Mouse (Mus musculus): ENCODE measurements at regions not wholly inside any gene's neighbourhood (a gene's known extent, or its start where the extent isn't known, plus 50 kb on each side); places are given as distances from the start of the nearest gene placed in this dataset.

- Histone ChIP-seq H3K4me2 (ENCODE audit: low read depth, low read length) (no peak overlapping the region), H3K27me3 (ENCODE audit: control insufficient read depth, insufficient read depth, low read length) (no peaks in the 10 kb centered on the region), H3K4me3 (ENCODE audit: low read length) (no peak overlapping the region), H3K9me3 (replicated peaks; ENCODE audit: control insufficient read depth, low read length) (no peaks in the 10 kb centered on the region), H3K9ac (ENCODE audit: low read length) (no peak overlapping the region), H3K4me1 (ENCODE audit: control insufficient read depth, insufficient read depth, low read length) (peaks cover 1% of the 10 kb centered on the region; the same call in 1 of the 2 replicates), H3K27ac (ENCODE audit: low read length) (no peak overlapping the region), H3K36me3 (ENCODE audit: control insufficient read depth, insufficient read depth) (no peaks in the 10 kb centered on the region)
- no peak for ATAC-seq (replicated peaks; ENCODE audit: extremely low read depth, insufficient read depth, low FRiP score)
- 59% methylated on average over 4 of the region's 4 CpGs for WGBS
These were observed 113.1 kb downstream of the Cartpt start for GRCm38 (mm10) chr13:99787760-99788159.

- ATAC-seq (replicated peaks; ENCODE audit: extremely low read depth, insufficient read depth, low FRiP score) = no peak
- no peak overlapping the region for H3K4me3 ChIP-seq (ENCODE audit: low read length)
These were observed 115.5 kb downstream of the Cartpt start for GRCm38 (mm10) chr13:99785427-99785826.

GRCm38 (mm10) chr13:99784314-99784713, 116.6 kb downstream of the Cartpt start:
- WGBS = 65% methylated on average over 2 of the region's 2 CpGs
- Histone ChIP-seq H3K9me3 (replicated peaks; ENCODE audit: control insufficient read depth, low read length) (no peaks in the 10 kb centered on the region), H3K4me1 (ENCODE audit: control insufficient read depth, insufficient read depth, low read length) (0 out of 2 replicates have a peak, but pooled peaks cover 7% of the 10 kb centered on the region), H3K27me3 (ENCODE audit: control insufficient read depth, insufficient read depth, low read length) (no peaks in the 10 kb centered on the region), H3K4me2 (ENCODE audit: low read depth, low read length) (no peak overlapping the region), H3K4me3 (ENCODE audit: low read length) (no peak overlapping the region), H3K9ac (ENCODE audit: low read length) (no peak overlapping the region), H3K36me3 (ENCODE audit: control insufficient read depth, insufficient read depth) (no peaks in the 10 kb centered on the region), H3K27ac (ENCODE audit: low read length) (no peak overlapping the region)
- ATAC-seq (replicated peaks; ENCODE audit: extremely low read depth, insufficient read depth, low FRiP score) = no peak

More at GRCm38 (mm10) chr13:99785427-99785826, 115.5 kb downstream of the Cartpt start:
- 81% methylated on average over 4 of the region's 4 CpGs for WGBS
- Histone ChIP-seq H3K9me3 (replicated peaks; ENCODE audit: control insufficient read depth, low read length) (no peaks in the 10 kb centered on the region), H3K9ac (ENCODE audit: low read length) (no peak overlapping the region), H3K4me2 (ENCODE audit: low read depth, low read length) (no peak overlapping the region), H3K27ac (ENCODE audit: low read length) (no peak overlapping the region), H3K27me3 (ENCODE audit: control insufficient read depth, insufficient read depth, low read length) (no peaks in the 10 kb centered on the region), H3K4me1 (ENCODE audit: control insufficient read depth, insufficient read depth, low read length) (0 out of 2 replicates have a peak, but pooled peaks cover 7% of the 10 kb centered on the region), H3K36me3 (ENCODE audit: control insufficient read depth, insufficient read depth) (no peaks in the 10 kb centered on the region)

GRCm38 (mm10) chr13:99782883-99783721, 117.8 kb downstream of the Cartpt start:
- Histone ChIP-seq H3K27me3 (ENCODE audit: control insufficient read depth, insufficient read depth, low read length) (no peaks in the 10 kb centered on the region), H3K27ac (ENCODE audit: low read length) (no peak overlapping the region)

GRCm38 (mm10) chr13:99781616-99782015, 119.3 kb downstream of the Cartpt start:
- Histone ChIP-seq H3K4me2 (ENCODE audit: low read depth, low read length) (no peak overlapping the region), H3K9ac (ENCODE audit: low read length) (no peak overlapping the region), H3K36me3 (ENCODE audit: control insufficient read depth, insufficient read depth) (no peaks in the 10 kb centered on the region), H3K4me3 (ENCODE audit: low read length) (no peak overlapping the region), H3K4me1 (ENCODE audit: control insufficient read depth, insufficient read depth, low read length) (peaks cover 13% of the 10 kb centered on the region), H3K9me3 (replicated peaks; ENCODE audit: control insufficient read depth, low read length) (no peaks in the 10 kb centered on the region), H3K27me3 (ENCODE audit: control insufficient read depth, insufficient read depth, low read length) (no peaks in the 10 kb centered on the region), H3K27ac (ENCODE audit: low read length) (no peak overlapping the region)
- 62% methylated on average over 4 of the region's 4 CpGs for WGBS
- ATAC-seq (replicated peaks; ENCODE audit: extremely low read depth, insufficient read depth, low FRiP score) = no peak

More at GRCm38 (mm10) chr13:99782883-99783721, 117.8 kb downstream of the Cartpt start:
- 66% methylated on average over 15 of the region's 15 CpGs for WGBS
- Histone ChIP-seq H3K9ac (ENCODE audit: low read length) (no peak overlapping the region), H3K36me3 (ENCODE audit: control insufficient read depth, insufficient read depth) (no peaks in the 10 kb centered on the region), H3K4me1 (ENCODE audit: control insufficient read depth, insufficient read depth, low read length) (peaks cover 7% of the 10 kb centered on the region; the same call in 1 of the 2 replicates), H3K4me3 (ENCODE audit: low read length) (no peak overlapping the region), H3K4me2 (ENCODE audit: low read depth, low read length) (no peak overlapping the region), H3K9me3 (replicated peaks; ENCODE audit: control insufficient read depth, low read length) (no peaks in the 10 kb centered on the region)
- no peak for ATAC-seq (replicated peaks; ENCODE audit: extremely low read depth, insufficient read depth, low FRiP score)

- peaks cover 13% of the 10 kb centered on the region for H3K4me1 ChIP-seq (ENCODE audit: control insufficient read depth, insufficient read depth, low read length)
- no peaks in the 10 kb centered on the region for H3K9me3 ChIP-seq (replicated peaks; ENCODE audit: control insufficient read depth, low read length)
- no peaks in the 10 kb centered on the region for H3K36me3 ChIP-seq (ENCODE audit: control insufficient read depth, insufficient read depth)
- no peak for ATAC-seq (replicated peaks; ENCODE audit: extremely low read depth, insufficient read depth, low FRiP score)
- no peaks in the 10 kb centered on the region for H3K27me3 ChIP-seq (ENCODE audit: control insufficient read depth, insufficient read depth, low read length)
- H3K27ac ChIP-seq (ENCODE audit: low read length) = no peak overlapping the region
- 32% methylated on average over 16 of the region's 16 CpGs for WGBS
- H3K4me3 ChIP-seq (ENCODE audit: low read length) = no peak overlapping the region
- no peak overlapping the region for H3K4me2 ChIP-seq (ENCODE audit: low read depth, low read length)
- H3K9ac ChIP-seq (ENCODE audit: low read length) = no peak overlapping the region
These were observed 120.0 kb downstream of the Cartpt start for GRCm38 (mm10) chr13:99780751-99781460.

GRCm38 (mm10) chr13:99778747-99779146, 122.1 kb downstream of the Cartpt start:
- Histone ChIP-seq H3K9me3 (replicated peaks; ENCODE audit: control insufficient read depth, low read length) (no peaks in the 10 kb centered on the region), H3K36me3 (ENCODE audit: control insufficient read depth, insufficient read depth) (no peaks in the 10 kb centered on the region), H3K27ac (ENCODE audit: low read length) (no peak overlapping the region), H3K4me1 (ENCODE audit: control insufficient read depth, insufficient read depth, low read length) (peaks cover 13% of the 10 kb centered on the region), H3K27me3 (ENCODE audit: control insufficient read depth, insufficient read depth, low read length) (no peaks in the 10 kb centered on the region), H3K9ac (ENCODE audit: low read length) (no peak overlapping the region), H3K4me3 (ENCODE audit: low read length) (no peak overlapping the region), H3K4me2 (ENCODE audit: low read depth, low read length) (no peak overlapping the region)
- ATAC-seq (replicated peaks; ENCODE audit: extremely low read depth, insufficient read depth, low FRiP score) = no peak
- WGBS = 51% methylated on average over 2 of the region's 2 CpGs

- no peak overlapping the region for H3K9ac ChIP-seq (ENCODE audit: low read length)
- 28% methylated on average over 9 of the region's 9 CpGs for WGBS
These were observed 123.2 kb downstream of the Cartpt start for GRCm38 (mm10) chr13:99777736-99778135.

GRCm38 (mm10) chr13:99765965-99766364, 134.9 kb downstream of the Cartpt start:
- peak; percentile 57 for ATAC-seq (replicated peaks; ENCODE audit: extremely low read depth, insufficient read depth, low FRiP score)
- peaks cover 16% of the 10 kb centered on the region for H3K4me1 ChIP-seq (ENCODE audit: control insufficient read depth, insufficient read depth, low read length)
- H3K9ac ChIP-seq (ENCODE audit: low read length) = no peak overlapping the region
- H3K9me3 ChIP-seq (replicated peaks; ENCODE audit: control insufficient read depth, low read length) = no peaks in the 10 kb centered on the region
- no peak overlapping the region for H3K27ac ChIP-seq (ENCODE audit: low read length)
- no peaks in the 10 kb centered on the region for H3K27me3 ChIP-seq (ENCODE audit: control insufficient read depth, insufficient read depth, low read length)
- H3K4me2 ChIP-seq (ENCODE audit: low read depth, low read length) = no peak overlapping the region
- no peaks in the 10 kb centered on the region for H3K36me3 ChIP-seq (ENCODE audit: control insufficient read depth, insufficient read depth)
- no peak overlapping the region for H3K4me3 ChIP-seq (ENCODE audit: low read length)
- 18% methylated on average over 5 of the region's 5 CpGs for WGBS

More at GRCm38 (mm10) chr13:99777736-99778135, 123.2 kb downstream of the Cartpt start:
- ATAC-seq (replicated peaks; ENCODE audit: extremely low read depth, insufficient read depth, low FRiP score) = no peak
- H3K4me2 ChIP-seq (ENCODE audit: low read depth, low read length) = 0 out of 2 replicates have a peak overlapping the region, but pooled peaks have one; percentile 5
- H3K4me1 ChIP-seq (ENCODE audit: control insufficient read depth, insufficient read depth, low read length) = peaks cover 13% of the 10 kb centered on the region
- no peak overlapping the region for H3K27ac ChIP-seq (ENCODE audit: low read length)
- H3K36me3 ChIP-seq (ENCODE audit: control insufficient read depth, insufficient read depth) = no peaks in the 10 kb centered on the region
- no peaks in the 10 kb centered on the region for H3K27me3 ChIP-seq (ENCODE audit: control insufficient read depth, insufficient read depth, low read length)
- no peaks in the 10 kb centered on the region for H3K9me3 ChIP-seq (replicated peaks; ENCODE audit: control insufficient read depth, low read length)
- H3K4me3 ChIP-seq (ENCODE audit: low read length) = no peak overlapping the region
